10 mouse cellular contexts compared by ENCODE assay signal in the genomic region with DNA sequence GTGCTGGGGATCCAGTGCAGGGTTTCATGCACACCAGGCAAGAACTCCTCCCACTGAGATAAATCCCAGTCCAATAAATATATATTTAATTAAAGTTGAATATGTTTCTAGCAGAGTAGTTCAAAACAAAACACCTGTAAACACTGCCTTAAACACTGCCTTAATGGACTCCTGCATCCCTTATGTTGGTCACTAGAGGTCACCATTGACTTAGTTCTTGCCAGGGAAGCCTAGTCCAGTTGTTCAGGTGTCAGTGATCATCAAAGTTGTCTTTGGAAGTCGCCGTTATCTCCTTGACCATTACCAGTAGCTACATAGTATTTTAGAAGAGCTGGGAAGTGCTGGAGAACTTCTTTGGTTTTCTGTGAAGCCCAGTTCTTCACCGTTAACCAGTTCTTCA. TPM values are rescaled to one million over a fixed set of nuclear protein-coding genes. Genes with fewer than 3 reads are reported as not detected.
DNase-seq lines count a peak whose midpoint lies in the region; ATAC-seq and TF ChIP-seq lines count a peak whose summit lies in the region.
"Had no signal": no experiment of that assay in that cellular context is flagged by ENCODE, and none has a peak within 500 bp of the region (broad histone marks: within the 10 kb centered on the region; RNA-seq: fewer than 3 reads in every experiment).

No protein-coding gene starts in this region.

- no peak overlapping the region for H3K27ac ChIP-seq in hindbrain, postnatal 0 days
- no peak overlapping the region for H3K27ac ChIP-seq in lung, embryonic 16.5 days (ENCODE audit: low read length)
- H3K27ac ChIP-seq: embryonic facial prominence, embryonic 12.5 days; lung, embryonic 15.5 days had no signal

- WGBS in hindbrain, postnatal 0 days, result 23% methylated on average over 3 of the region's 3 CpGs
- WGBS in lung, embryonic 16.5 days, result 14% methylated on average over 3 of the region's 3 CpGs

- no peak overlapping the region for H3K4me3 ChIP-seq in hindbrain, postnatal 0 days (ENCODE audit: low read length)
- H3K4me3 ChIP-seq in lung, embryonic 16.5 days (ENCODE audit: low read length), result no peak overlapping the region
- H3K4me3 ChIP-seq: embryonic facial prominence, embryonic 12.5 days; lung, embryonic 15.5 days had no signal

- H3K4me2 ChIP-seq in hindbrain, postnatal 0 days (ENCODE audit: low read depth, low read length), result no peak overlapping the region
- no peak overlapping the region for H3K4me2 ChIP-seq in lung, embryonic 16.5 days (ENCODE audit: low read depth, low read length)
- H3K4me2 ChIP-seq: embryonic facial prominence, embryonic 12.5 days; lung, embryonic 15.5 days had no signal

- no peaks in the 10 kb centered on the region for H3K4me1 ChIP-seq in hindbrain, postnatal 0 days (ENCODE audit: insufficient read depth, low read length)
- H3K4me1 ChIP-seq in lung, embryonic 16.5 days (replicated peaks; ENCODE audit: control insufficient read depth, insufficient read depth, low read length), result no peaks in the 10 kb centered on the region
- H3K4me1 ChIP-seq: embryonic facial prominence, embryonic 12.5 days had no signal

- peak; percentile 63 for DNase-seq in layer of hippocampus, adult 9-10 months (ENCODE audit: low spot score)
- no peak for DNase-seq in layer of hippocampus, adult 11-12 months (ENCODE audit: low spot score)
- DNase-seq in R1 (ENCODE audit: low read depth, low spot score), result peak; percentile 33
- peak; percentile 74 for DNase-seq in hindbrain, postnatal 0 days (ENCODE audit: low spot score)
- DNase-seq in urinary bladder, postnatal 36 days (ENCODE audit: low spot score in 2 of 2), result no peak
- no peak for DNase-seq in gastrocnemius, postnatal 10 days
- DNase-seq in gastrocnemius, postnatal 4 days (ENCODE audit: low spot score in 2 of 2), result no peak

- no peaks in the 10 kb centered on the region for H3K9me3 ChIP-seq in hindbrain, postnatal 0 days (ENCODE audit: low read length)
- H3K9me3 ChIP-seq in lung, embryonic 16.5 days (ENCODE audit: control insufficient read depth, low read length), result no peaks in the 10 kb centered on the region
- H3K9me3 ChIP-seq: embryonic facial prominence, embryonic 12.5 days; lung, embryonic 15.5 days had no signal

- peak; percentile 88 for TF ChIP-seq CTCF in hindbrain, postnatal 0 days (IDR thresholded peaks at IDR 0.05; ENCODE audit: low read depth)

- no peaks in the 10 kb centered on the region for H3K36me3 ChIP-seq in hindbrain, postnatal 0 days (ENCODE audit: insufficient read depth, low read length)
- H3K36me3 ChIP-seq in lung, embryonic 16.5 days (ENCODE audit: control insufficient read depth, insufficient read depth, low read length), result no peaks in the 10 kb centered on the region
- H3K36me3 ChIP-seq: embryonic facial prominence, embryonic 12.5 days; lung, embryonic 15.5 days had no signal

- H3K9ac ChIP-seq in hindbrain, postnatal 0 days (replicated peaks; ENCODE audit: low read length), result no peak overlapping the region
- no peak overlapping the region for H3K9ac ChIP-seq in lung, embryonic 16.5 days (ENCODE audit: low read length)
- H3K9ac ChIP-seq: embryonic facial prominence, embryonic 12.5 days; lung, embryonic 15.5 days had no signal

- ATAC-seq in hindbrain, postnatal 0 days, result peak; percentile 66; the same call in 1 of the 2 replicates
- 0 out of 2 replicates have a peak, but pooled peaks have one; percentile 37 for ATAC-seq in lung, embryonic 16.5 days (ENCODE audit: low read depth)

- H3K27me3 ChIP-seq in hindbrain, postnatal 0 days (ENCODE audit: insufficient read depth, low read length), result no peaks in the 10 kb centered on the region
- H3K27me3 ChIP-seq in lung, embryonic 16.5 days (ENCODE audit: control insufficient read depth, insufficient read depth, low read depth, low read length), result no peaks in the 10 kb centered on the region
- H3K27me3 ChIP-seq: embryonic facial prominence, embryonic 12.5 days; lung, embryonic 15.5 days had no signal

RNA-seq across cellular contexts. Expression of gene Best1, which starts 1.1 kb away (rescaled TPM):
- total RNA-seq in hindbrain, postnatal 0 days (2014; rRNA removed), result 0.86 and 1.5 TPM in 2 replicates
- polyA plus RNA-seq in hindbrain, postnatal 0 days (2015; fragmentation: Nextera tagmentation; extraction: Ambion mirVana), result 2.6 and 3.0 TPM in 2 replicates
- polyA plus RNA-seq in lung, embryonic 16.5 days (2015; fragmentation: Nextera tagmentation; extraction: Ambion mirVana), result 1.1 and 1.4 TPM in 2 replicates
- total RNA-seq in gastrocnemius, postnatal 10 days (2021), result 1 to 10 TPM in 1 of 2 experiments, under 1 TPM in 1; 0.59 to 1.1 TPM
- total RNA-seq in gastrocnemius, postnatal 4 days (2021), result 1 to 10 TPM; 1.2 to 1.5 TPM

RNA-seq across cellular contexts. Expression of gene Rab3il1, which starts 1.1 kb away (rescaled TPM):
- total RNA-seq in hindbrain, postnatal 0 days (2014; rRNA removed), result 19.7 and 23.0 TPM in 2 replicates
- polyA plus RNA-seq in hindbrain, postnatal 0 days (2015; fragmentation: Nextera tagmentation; extraction: Ambion mirVana), result 20.1 and 22.2 TPM in 2 replicates
- 30.3 and 33.0 TPM in 2 replicates for polyA plus RNA-seq in lung, embryonic 16.5 days (2015; fragmentation: Nextera tagmentation; extraction: Ambion mirVana)
- total RNA-seq in gastrocnemius, postnatal 10 days (2021), result 10 to 100 TPM; 15.0 to 18.9 TPM
- total RNA-seq in gastrocnemius, postnatal 4 days (2021), result 10 to 100 TPM; 24.2 to 26.1 TPM

RNA-seq across cellular contexts. Expression of gene Fth1, which starts 19.9 kb away (rescaled TPM):
- 301 and 443 TPM in 2 replicates for total RNA-seq in hindbrain, postnatal 0 days (2014; rRNA removed)
- 2,616 and 2,786 TPM in 2 replicates for polyA plus RNA-seq in hindbrain, postnatal 0 days (2015; fragmentation: Nextera tagmentation; extraction: Ambion mirVana)
- polyA plus RNA-seq in lung, embryonic 16.5 days (2015; fragmentation: Nextera tagmentation; extraction: Ambion mirVana), result 1,957 and 1,991 TPM in 2 replicates
- 1,000 to 10,000 TPM; 2,152 to 2,273 TPM for total RNA-seq in gastrocnemius, postnatal 10 days (2021)
- 1,000 to 10,000 TPM; 1,831 to 1,888 TPM for total RNA-seq in gastrocnemius, postnatal 4 days (2021)

RNA-seq across cellular contexts. Expression of gene Fads3, which starts 41.0 kb away (rescaled TPM):
- 52.5 and 59.0 TPM in 2 replicates for total RNA-seq in hindbrain, postnatal 0 days (2014; rRNA removed)
- 35.1 and 37.4 TPM in 2 replicates for polyA plus RNA-seq in hindbrain, postnatal 0 days (2015; fragmentation: Nextera tagmentation; extraction: Ambion mirVana)
- 72.0 and 76.0 TPM in 2 replicates for polyA plus RNA-seq in lung, embryonic 16.5 days (2015; fragmentation: Nextera tagmentation; extraction: Ambion mirVana)
- 1 to 10 TPM; 8.7 to 9.1 TPM for total RNA-seq in gastrocnemius, postnatal 10 days (2021)
- 10 to 100 TPM; 16.8 to 28.4 TPM for total RNA-seq in gastrocnemius, postnatal 4 days (2021)

Comparison
In these comparisons a context has a peak if more than half of its experiments do, and no peak if none do; other contexts are left out.
1. DNase-seq: peak in layer of hippocampus, adult 9-10 months (single experiment), R1 (single experiment) and hindbrain, postnatal 0 days (single experiment); none in layer of hippocampus, adult 11-12 months (single experiment), urinary bladder, postnatal 36 days (0 of 2), gastrocnemius, postnatal 10 days (single experiment) and gastrocnemius, postnatal 4 days (0 of 2).